ENCODE assay signal across 9 mouse cellular contexts in the genomic region with DNA sequence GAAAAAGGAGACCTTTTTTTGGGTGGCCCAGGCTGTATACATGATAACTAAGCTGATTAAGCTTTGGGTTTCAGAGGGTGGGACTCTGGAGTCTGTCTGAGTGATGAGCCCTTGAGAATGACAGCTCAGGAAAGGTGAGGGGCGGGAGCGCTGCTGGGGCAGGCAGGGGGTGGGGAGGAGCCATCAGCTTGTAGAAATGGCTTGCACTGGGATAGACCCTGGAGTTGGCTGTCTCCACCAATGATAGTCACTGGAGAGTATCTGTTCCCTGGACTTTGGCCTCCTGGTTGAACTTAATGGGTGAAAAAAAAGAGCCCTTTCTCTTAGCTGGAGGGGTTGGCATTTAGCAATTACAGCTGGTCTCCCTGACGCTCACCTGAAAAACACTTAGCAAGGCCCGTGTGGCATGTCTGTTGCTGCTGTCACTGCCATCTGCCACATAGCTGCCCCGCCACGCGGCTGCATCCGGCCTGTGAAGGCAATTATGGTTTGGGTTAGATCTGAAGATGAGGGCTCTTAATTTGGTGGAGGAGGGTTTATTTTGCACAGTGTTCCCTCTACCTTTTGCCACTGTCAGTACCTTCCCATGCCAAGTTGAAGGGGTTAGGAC. TPM values are rescaled to one million over a fixed set of nuclear protein-coding genes. Genes with fewer than 3 reads are reported as not detected.
A peak's percentile ranks its signal among the peaks of the same experiment; 100 is the strongest.
DNase-seq lines count a peak whose midpoint lies in the region; ATAC-seq and TF ChIP-seq lines count a peak whose summit lies in the region.
"Had no signal": no experiment of that assay in that cellular context is flagged by ENCODE, and none has a peak within 500 bp of the region (broad histone marks: within the 10 kb centered on the region; RNA-seq: fewer than 3 reads in every experiment).

No protein-coding gene starts in this region.

- no peak for TF ChIP-seq CTCF in gastrocnemius, adult 2 months (IDR thresholded peaks at IDR 0.05)
- no peak for TF ChIP-seq CTCF in E14TG2a.4 (conservative IDR thresholded peaks at IDR 0.05; ENCODE audit: low read length)

- H3K9me3 ChIP-seq in E14TG2a.4 (ENCODE audit: low read length), result no peaks in the 10 kb centered on the region
- H3K9me3 ChIP-seq in embryonic facial prominence, embryonic 14.5 days (ENCODE audit: control insufficient read depth, low read length), result no peaks in the 10 kb centered on the region

- ATAC-seq in embryonic facial prominence, embryonic 14.5 days (ENCODE audit: low read depth), result no peak

- H3K9ac ChIP-seq in embryonic facial prominence, embryonic 14.5 days (ENCODE audit: low read depth, low read length), result no peak overlapping the region

- peak overlapping the region; percentile 84 for H3K27ac ChIP-seq in gastrocnemius, adult 2 months
- H3K27ac ChIP-seq in embryonic facial prominence, embryonic 14.5 days (replicated peaks; ENCODE audit: low read depth, low read length), result 0 out of 2 replicates have a peak overlapping the region, but pooled peaks have one; percentile 21

- intact Hi-C loops in gastrocnemius, adult 2 months (cut with DNase I), result no loop called here

- WGBS in embryonic facial prominence, embryonic 14.5 days, result 75% methylated on average over 8 of the region's 8 CpGs

- H3K27me3 ChIP-seq in E14TG2a.4 (ENCODE audit: insufficient read depth, low read length), result no peaks in the 10 kb centered on the region
- H3K27me3 ChIP-seq in embryonic facial prominence, embryonic 14.5 days (replicated peaks; ENCODE audit: control insufficient read depth, insufficient read depth, low read length), result no peaks in the 10 kb centered on the region

- H3K4me2 ChIP-seq in embryonic facial prominence, embryonic 14.5 days (ENCODE audit: low read depth, low read length), result no peak overlapping the region

- H3K36me3 ChIP-seq in E14TG2a.4 (ENCODE audit: insufficient read depth, low read length), result peaks cover 62% of the 10 kb centered on the region
- H3K36me3 ChIP-seq in embryonic facial prominence, embryonic 14.5 days (ENCODE audit: control insufficient read depth, insufficient read depth, low read length), result peaks cover 43% of the 10 kb centered on the region

- peaks cover 94% of the 10 kb centered on the region for H3K4me1 ChIP-seq in E14TG2a.4 (replicated peaks; ENCODE audit: low read depth, low read length)
- no peaks in the 10 kb centered on the region for H3K4me1 ChIP-seq in embryonic facial prominence, embryonic 14.5 days (ENCODE audit: control insufficient read depth, insufficient read depth, low read length)

- no peak overlapping the region for H3K4me3 ChIP-seq in gastrocnemius, adult 2 months
- H3K4me3 ChIP-seq in E14TG2a.4 (replicated peaks; ENCODE audit: low read length), result peak overlapping the region; percentile 45
- H3K4me3 ChIP-seq in embryonic facial prominence, embryonic 14.5 days (ENCODE audit: low read depth, low read length), result no peak overlapping the region

- DNase-seq in gastrocnemius, adult 2 months, result no peak
- no peak for DNase-seq in gastrocnemius, adult 18-20 months (ENCODE audit: low spot score)
- no peak for DNase-seq in embryonic facial prominence, embryonic 14.5 days (ENCODE audit: low spot score)
- peak; percentile 70 for DNase-seq in kidney, postnatal 14 days
- no peak for DNase-seq in embryo, embryonic 10.5 days (ENCODE audit: low spot score)
- DNase-seq in gastrocnemius, postnatal 4 days (ENCODE audit: low spot score in 2 of 2), result no peak
- DNase-seq in frontal cortex, postnatal 25 days (ENCODE audit: low spot score in 2 of 2), result no peak
- DNase-seq: gastrocnemius, postnatal 25 days had no signal

RNA-seq across cellular contexts. Expression of a gene that starts 23.5 kb away (rescaled TPM):
- 10 to 100 TPM; 67.0 to 91.9 TPM for total RNA-seq in gastrocnemius, adult 2 months (2021)
- total RNA-seq in gastrocnemius, adult 18-20 months (2021), result 10 to 100 TPM; 51.2 to 80.6 TPM
- polyA plus RNA-seq in embryonic facial prominence, embryonic 14.5 days (2014; fragmentation: Nextera tagmentation; extraction: Ambion mirVana), result 40.8 and 47.5 TPM in 2 replicates
- 10 to 100 TPM; 53.5 to 56.9 TPM for total RNA-seq in gastrocnemius, postnatal 4 days (2021)
